Mouse (Mus musculus): Measurements from ENCODE around the gene Cldn34d. TPM values are rescaled to one million over a fixed set of nuclear protein-coding genes. Genes with fewer than 3 reads are reported as not detected.

The Cldn34d gene
- not detected for total RNA-seq (2021)

DNA sequence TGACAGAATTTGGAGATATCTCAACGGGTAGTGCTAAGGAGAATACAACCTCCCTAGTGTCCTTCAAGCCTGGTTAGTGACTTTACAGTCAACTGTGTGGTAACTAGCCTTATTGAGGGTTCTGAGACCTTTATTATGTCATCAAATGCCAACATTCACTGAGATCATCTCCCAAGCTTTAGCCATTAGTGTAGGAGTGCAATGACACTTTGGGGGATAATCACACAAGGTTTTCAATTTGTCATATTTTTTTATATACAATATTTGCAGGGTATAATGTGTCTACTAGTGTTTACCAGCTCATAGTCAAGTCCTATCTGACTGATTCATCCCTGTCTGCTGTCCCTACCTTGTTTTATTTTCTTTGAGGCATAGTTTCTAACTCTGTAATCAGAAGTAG lies at the start of gene Cldn34d:
TSS of gene Cldn34d (minus strand) at position 101 of the 400 bp plus-strand sequence.
- no peak for DNase-seq
- intact Hi-C loops (cut with DNase I): loop anchor here (5.0 kb wide), 1 partner anchor 36 kb away; no protein-coding TSS in a partner anchor

DNA sequence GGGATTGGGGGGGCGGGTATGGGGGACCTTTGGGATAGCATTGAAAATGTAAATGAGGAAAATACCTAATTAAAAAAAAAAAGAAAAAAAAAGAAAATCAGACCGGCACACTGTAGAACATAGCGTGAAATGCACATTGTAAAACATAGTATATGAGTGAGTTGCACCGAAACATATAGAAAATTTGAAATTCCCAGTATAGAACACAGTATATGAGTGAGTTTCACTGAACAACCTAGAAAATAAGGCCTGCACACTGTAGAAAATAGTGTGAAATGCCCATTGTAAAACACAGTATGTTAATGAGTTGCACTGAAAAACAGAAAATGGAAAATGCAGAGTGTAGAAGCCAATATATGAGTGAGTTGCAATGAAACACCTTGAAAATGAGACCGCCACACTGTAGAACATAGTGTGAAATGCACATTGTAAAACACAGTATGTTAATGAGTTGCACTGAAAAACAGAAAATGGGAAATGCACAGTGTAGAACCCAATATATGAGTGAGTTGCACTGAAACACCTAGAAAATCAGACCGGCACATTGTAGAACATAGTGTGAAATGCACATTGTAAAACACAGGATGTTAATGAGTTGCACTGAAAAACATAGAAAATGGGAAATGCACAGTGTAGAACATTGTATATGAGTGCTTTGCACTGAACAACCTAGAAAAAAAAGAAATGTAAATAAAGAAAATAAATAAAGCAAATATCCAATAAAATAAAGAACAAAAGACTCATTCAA lies 4.1 kb downstream of the Cldn34d start:
- intact Hi-C loops (cut with DNase I): no loop called here
- peak; percentile 6 to 13 for DNase-seq

Other genes starting within 250 kb of the Cldn34d start
- not detected for gene Cldn34b4, start 209.6 kb downstream of the Cldn34d start, total RNA-seq (2021)

Data from heart, postnatal 36 days (tissue).